Mouse (Mus musculus): ENCODE measurements around the gene Zfp652.

DNA sequence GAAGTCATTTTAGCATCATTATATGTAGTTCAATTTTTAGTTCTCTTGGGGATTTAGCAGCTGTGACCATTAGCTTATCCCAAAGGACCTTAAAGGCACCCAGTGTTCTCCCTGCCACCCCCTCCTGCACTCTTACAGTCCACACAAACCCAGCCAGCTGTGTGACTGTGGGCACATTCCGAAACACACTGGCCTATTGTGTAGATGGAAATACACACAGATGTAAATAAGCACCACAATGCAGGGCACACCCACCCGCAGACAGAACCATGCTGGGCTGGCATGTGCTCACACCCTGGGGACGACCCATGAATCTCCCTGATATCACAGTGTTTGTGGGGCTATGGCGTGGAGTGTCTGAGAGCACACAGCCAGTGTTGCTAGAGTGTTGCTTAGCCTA is 99.8 kb downstream of the Zfp652 start:
- TF ChIP-seq CTCF (IDR thresholded peaks at IDR 0.05; ENCODE audit: low read depth, low read length) (no peak), TAL1 (conservative IDR thresholded peaks at IDR 0.05; ENCODE audit: low read depth, low read length) (no peak), POLR2AphosphoS5 (IDR thresholded peaks at IDR 0.05; ENCODE audit: insufficient replicate concordance, low read depth, low read length) (no peak)

All from G1E (cell line).